Mouse (Mus musculus) neural tube, embryonic 14.5 days (tissue): ENCODE results near the gene Dcpp3. TPM values are rescaled to one million over a fixed set of nuclear protein-coding genes. Genes with fewer than 3 reads are reported as not detected.
"Not testable (repeated sequence)": the region's sequence is repeated elsewhere in the genome, so short reads cannot be mapped to it uniquely, and the experiment has no call there.

Experiments used
- ATAC-seq: fragments of 200-750 bp; cut with Nextera tagmentation; 2 replicates; pipeline ENCODE4 v1.8.0; 2017; ENCODE audit warnings: low read depth, mild to moderate bottlenecking, moderate TSS enrichment, moderate library complexity
- H3K27ac ChIP-seq: fragments of 300-500 bp; sonication (generic); 2 replicates; pipeline ENCODE4 v1.5.1; 2014; ENCODE audit warnings: low read depth, mild to moderate bottlenecking, control low read depth, low read length, moderate library complexity, mixed read lengths
- H3K27me3 ChIP-seq: fragments of 300-500 bp; sonication (generic); 2 replicates; pipeline ENCODE4 v1.6.1; 2014; ENCODE audit warnings: low read length; ENCODE audit not compliant: control insufficient read depth, insufficient read depth
- H3K36me3 ChIP-seq: fragments of 300-500 bp; sonication (generic); 2 replicates; pipeline ENCODE4 v1.6.1; 2014; ENCODE audit warnings: low read length, mixed read lengths; ENCODE audit not compliant: control insufficient read depth, insufficient read depth
- H3K4me1 ChIP-seq: fragments of 300-500 bp; sonication (generic); 2 replicates; pipeline ENCODE4 v1.6.1; 2014; ENCODE audit warnings: low read length; ENCODE audit not compliant: control insufficient read depth, insufficient read depth
- H3K4me2 ChIP-seq: fragments of 300-500 bp; sonication (generic); 2 replicates; pipeline ENCODE4 v1.6.1; 2014; ENCODE audit warnings: mild to moderate bottlenecking, low read depth, low read length, control low read depth
- H3K4me3 ChIP-seq: fragments of 300-500 bp; sonication (generic); 2 replicates; pipeline ENCODE4 v1.5.1; 2014; ENCODE audit warnings: low read depth, low read length, control low read depth, mixed read lengths
- H3K9ac ChIP-seq: fragments of 300-500 bp; sonication (generic); replicated peaks from 2 replicates; pipeline ENCODE4 v1.6.1; 2014; ENCODE audit warnings: low read depth, mild to moderate bottlenecking, control low read depth, low read length, mixed read lengths
- H3K9me3 ChIP-seq: fragments of 300-500 bp; sonication (generic); 2 replicates; pipeline ENCODE4 v1.6.1; 2016; ENCODE audit warnings: low read length; ENCODE audit not compliant: control insufficient read depth
- WGBS: fragments of 180-500 bp; shearing (Covaris S2); extraction: QIAGEN DNeasy Blood & Tissue Kit; methylation state at CpG from one replicate; pipeline ENCODE4 v1.1.7; 2014; 5-methylcytosine and 5-hydroxymethylcytosine counted together
- polyA plus RNA-seq: library from polyadenylated mRNA; unstranded; fragments of >200 nt; fragmentation: Nextera tagmentation; extraction: Ambion mirVana; gene quantifications from 2 replicates; pipeline ENCODE4 v1.2.1, GENCODE M21; 2014

Gene Dcpp3
- polyA plus RNA-seq, 1 experiment from 2014 or later: not detected

DNA sequence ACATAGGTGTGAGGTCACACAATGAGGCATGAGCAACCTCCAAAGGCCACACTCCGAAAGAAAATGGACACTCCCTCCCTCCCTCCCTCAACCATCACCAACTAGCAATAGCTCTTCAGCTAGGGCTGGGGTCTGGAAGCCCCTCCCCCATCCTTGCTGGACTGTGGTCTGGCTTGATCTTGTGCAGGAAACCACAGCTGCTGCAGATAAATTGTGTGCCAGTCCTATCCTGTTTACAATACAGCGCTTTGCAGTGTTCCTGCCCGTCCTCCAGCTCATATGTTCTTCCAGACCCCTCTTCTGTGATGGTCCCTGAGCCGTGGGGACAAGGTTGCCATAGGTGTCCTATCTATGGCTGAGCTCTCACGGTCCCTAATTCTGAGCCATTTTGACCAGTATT, 13.9 kb downstream of the Dcpp3 start:
- WGBS: 87% methylated on average over 5 of the region's 5 CpGs
- no peak overlapping the region for H3K27ac ChIP-seq
- no peaks in the 10 kb centered on the region for H3K36me3 ChIP-seq
- no peak overlapping the region for H3K4me3 ChIP-seq
- H3K9me3 ChIP-seq: no peaks in the 10 kb centered on the region
- no peak for ATAC-seq
- H3K27me3 ChIP-seq: no peaks in the 10 kb centered on the region
- H3K4me1 ChIP-seq: no peaks in the 10 kb centered on the region
- no peak overlapping the region for H3K9ac ChIP-seq
- H3K4me2 ChIP-seq: no peak overlapping the region

DNA sequence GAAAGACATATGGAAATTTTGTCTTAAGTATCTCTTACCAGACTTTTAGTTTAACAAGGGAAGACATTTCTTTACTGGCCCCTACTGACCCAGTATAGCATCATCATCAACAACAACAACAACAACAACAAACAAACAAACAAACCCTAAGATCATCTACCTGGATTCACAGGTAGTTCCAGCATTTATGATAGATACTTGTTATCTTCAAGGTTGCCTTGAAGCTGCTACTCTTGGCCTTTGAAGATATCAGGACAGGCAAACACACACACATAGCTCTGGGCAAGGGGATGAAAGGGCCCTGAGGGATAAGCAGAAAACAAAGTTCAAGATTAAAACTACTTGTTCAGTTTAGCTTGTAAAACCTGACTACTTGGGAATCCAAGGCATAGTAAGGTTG, 24.1 kb downstream of the Dcpp3 start, which contains the start of gene Sbp:
Gene Sbp, plus strand, starts transcription at position 301 of the 400 bp plus-strand sequence.
- Histone ChIP-seq H3K4me1 (no peaks in the 10 kb centered on the region), H3K9ac (no peak within 1 kb of the TSS), H3K4me3 (no peak within 1 kb of the TSS), H3K27me3 (no peaks in the 10 kb centered on the region), H3K36me3 (no peaks in the 10 kb centered on the region), H3K9me3 (no peaks in the 10 kb centered on the region), H3K4me2 (no peak within 1 kb of the TSS), H3K27ac (no peak within 1 kb of the TSS)
- no peak for ATAC-seq

DNA sequence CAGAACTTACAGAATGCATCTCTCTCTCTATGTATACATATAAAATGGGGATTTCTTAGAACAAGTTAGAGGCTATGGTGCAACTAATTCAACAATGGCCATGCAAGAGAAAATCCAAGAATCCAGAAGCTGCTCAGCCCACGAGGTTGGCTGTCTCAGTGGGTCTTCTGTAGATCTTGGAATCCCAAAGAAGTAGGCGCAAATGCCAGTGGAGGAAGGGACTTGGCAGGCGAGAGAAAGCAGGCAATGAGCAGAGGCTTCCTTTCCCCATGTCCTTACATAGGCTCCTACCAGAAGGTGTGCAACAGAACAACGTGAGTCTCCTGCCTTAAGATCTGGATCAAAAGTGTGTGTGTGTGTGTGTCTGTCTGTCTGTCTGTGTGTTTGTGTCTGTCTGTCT, 30.2 kb downstream of the Dcpp3 start:
- not testable (repeated sequence) for H3K4me2 ChIP-seq, H3K27me3 ChIP-seq, H3K36me3 ChIP-seq, H3K4me1 ChIP-seq, ATAC-seq, H3K9ac ChIP-seq, H3K4me3 ChIP-seq, H3K27ac ChIP-seq, H3K9me3 ChIP-seq
- 79% methylated on average over 4 of the region's 4 CpGs for WGBS

DNA sequence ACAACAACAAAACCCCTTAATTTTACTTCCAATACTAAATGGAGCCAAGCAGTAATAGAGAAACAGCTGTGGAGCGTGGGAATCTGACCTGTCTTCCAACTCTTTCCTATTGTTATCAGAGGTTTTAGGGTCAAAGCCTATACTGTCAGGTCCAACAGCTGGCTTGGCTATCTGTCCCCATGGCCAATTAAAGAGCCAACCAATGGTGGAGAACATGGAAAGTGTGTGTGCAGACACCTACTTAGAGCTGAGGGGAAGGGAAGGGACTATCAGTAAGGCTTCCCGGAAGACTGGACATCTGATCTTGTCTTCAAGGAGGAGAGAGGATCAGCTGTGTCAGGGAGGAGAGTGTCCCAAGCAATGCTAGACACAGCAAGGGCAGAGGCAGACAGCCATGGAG, 31.8 kb downstream of the Dcpp3 start:
- WGBS: 87% methylated on average over 2 of the region's 2 CpGs
- Histone ChIP-seq H3K4me1 (no peaks in the 10 kb centered on the region), H3K27me3 (no peaks in the 10 kb centered on the region), H3K27ac (no peak overlapping the region), H3K4me2 (no peak overlapping the region), H3K9ac (no peak overlapping the region), H3K36me3 (no peaks in the 10 kb centered on the region), H3K4me3 (no peak overlapping the region), H3K9me3 (no peaks in the 10 kb centered on the region)
- ATAC-seq: no peak

- H3K36me3 ChIP-seq, H3K27ac ChIP-seq, H3K4me1 ChIP-seq, H3K9ac ChIP-seq, H3K4me2 ChIP-seq, H3K4me3 ChIP-seq, H3K9me3 ChIP-seq, ATAC-seq, H3K27me3 ChIP-seq: not testable (repeated sequence)
- 82% methylated on average over 4 of the region's 4 CpGs for WGBS
Observed at GRCm38 (mm10) chr17:23950828-23951227, 33.6 kb downstream of the Dcpp3 start.

DNA sequence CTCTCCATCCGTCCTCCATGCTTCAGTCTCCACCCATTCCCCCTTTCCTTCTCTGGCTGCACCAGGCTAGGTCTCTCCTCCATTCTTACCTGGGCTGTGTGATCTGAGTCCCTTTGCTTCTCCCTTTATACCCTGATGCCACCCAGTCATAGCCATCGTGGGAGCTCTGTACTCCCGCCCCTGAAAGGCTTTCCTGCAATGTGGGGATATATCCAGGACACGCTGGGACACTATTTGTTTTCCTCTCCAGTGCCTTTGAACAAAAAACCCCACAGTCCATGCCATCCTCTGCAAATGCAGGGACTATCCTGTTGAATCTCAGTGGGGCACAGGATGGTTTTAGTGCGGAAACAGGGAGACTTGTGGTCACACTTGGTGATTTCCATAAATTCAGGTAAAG, 37.9 kb downstream of the Dcpp3 start, which contains the start of gene Sbpl:
Gene Sbpl, minus strand, starts transcription at position 101 of the 400 bp plus-strand sequence.
- Histone ChIP-seq H3K36me3 (no peaks in the 10 kb centered on the region), H3K9ac (no peak within 1 kb of the TSS), H3K9me3 (no peaks in the 10 kb centered on the region), H3K27me3 (no peaks in the 10 kb centered on the region), H3K4me3 (no peak within 1 kb of the TSS), H3K4me1 (no peaks in the 10 kb centered on the region), H3K4me2 (no peak within 1 kb of the TSS), H3K27ac (no peak within 1 kb of the TSS)
- WGBS: 68% methylated on average over 5 of the region's 5 CpGs
- no peak for ATAC-seq

GRCm38 (mm10) chr17:23960084-23960738, 43.0 kb downstream of the Dcpp3 start:
- H3K27ac ChIP-seq: peak overlapping the region; percentile 52
- no peaks in the 10 kb centered on the region for H3K9me3 ChIP-seq
- whole genome bisulfite sequencing: 38% methylated on average over 3 of the region's 3 CpGs

GRCm38 (mm10) chr17:23961573-23962122, 44.4 kb downstream of the Dcpp3 start:
- no peaks in the 10 kb centered on the region for H3K9me3 ChIP-seq
- H3K4me1 ChIP-seq: no peaks in the 10 kb centered on the region
- 30% methylated on average over 4 of the region's 4 CpGs for WGBS
- no peak overlapping the region for H3K9ac ChIP-seq
- H3K4me2 ChIP-seq: no peak overlapping the region
- H3K27ac ChIP-seq: no peak overlapping the region
- no peaks in the 10 kb centered on the region for H3K36me3 ChIP-seq
- no peak overlapping the region for H3K4me3 ChIP-seq
- no peaks in the 10 kb centered on the region for H3K27me3 ChIP-seq
- ATAC-seq: no peak

More at GRCm38 (mm10) chr17:23960084-23960738, 43.0 kb downstream of the Dcpp3 start:
- Histone ChIP-seq H3K27me3 (no peaks in the 10 kb centered on the region), H3K36me3 (no peaks in the 10 kb centered on the region), H3K9ac (no peak overlapping the region), H3K4me1 (no peaks in the 10 kb centered on the region), H3K4me2 (no peak overlapping the region), H3K4me3 (no peak overlapping the region)
- ATAC-seq: peak; percentile 97

DNA sequence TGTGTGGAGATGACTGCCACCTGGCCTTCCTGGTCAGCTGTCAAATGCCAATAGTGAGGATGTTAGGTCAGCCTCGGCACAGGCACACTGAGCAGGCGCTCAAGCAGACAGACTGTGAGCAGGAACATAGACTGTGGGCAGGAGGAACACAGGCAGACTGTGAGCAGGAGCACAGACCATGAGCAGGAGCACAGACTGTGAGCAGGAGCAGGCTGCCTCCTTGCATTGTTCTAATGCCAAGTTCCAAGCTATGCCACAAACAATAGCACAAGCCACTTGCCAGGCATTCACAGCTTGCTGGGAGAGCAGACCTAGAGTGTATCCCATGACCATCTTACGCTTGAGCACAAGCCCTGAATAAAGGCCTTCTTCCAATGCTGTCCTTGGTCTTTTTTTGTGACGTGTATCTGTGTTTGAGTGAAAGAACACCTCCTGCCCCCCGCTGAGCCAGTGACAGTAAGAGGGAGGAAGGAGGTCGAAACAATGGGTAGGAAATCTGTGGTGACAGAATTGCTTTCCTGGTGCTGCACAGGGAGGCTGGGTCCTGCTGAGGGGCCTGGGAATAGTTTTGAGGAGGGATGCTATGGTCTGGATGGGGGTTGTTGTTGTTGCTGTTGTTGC, 48.7 kb downstream of the Dcpp3 start:
- no peak for ATAC-seq
- Histone ChIP-seq H3K27me3 (no peaks in the 10 kb centered on the region), H3K27ac (no peak overlapping the region), H3K36me3 (no peaks in the 10 kb centered on the region), H3K9me3 (no peaks in the 10 kb centered on the region), H3K9ac (no peak overlapping the region), H3K4me1 (no peaks in the 10 kb centered on the region), H3K4me2 (no peak overlapping the region), H3K4me3 (no peak overlapping the region)
- WGBS: 32% methylated on average over 6 of the region's 6 CpGs
